Mouse (Mus musculus) testis, adult 2 months (tissue): ENCODE data around the gene Fez1. TPM values are rescaled to one million over a fixed set of nuclear protein-coding genes. Genes with fewer than 3 reads are reported as not detected.

Experiments used
- H3K27ac ChIP-seq: fragments of 200-500 bp; 2 replicates; pipeline ENCODE4 v1.5.1; 2012; ENCODE audit warnings: low read depth, low read length; ENCODE audit not compliant: control insufficient read depth, insufficient read depth
- H3K27me3 ChIP-seq: fragments of 200-500 bp; 2 replicates; pipeline ENCODE4 v1.6.1; 2012; ENCODE audit warnings: mild to moderate bottlenecking, low read length, moderate library complexity; ENCODE audit not compliant: control insufficient read depth, insufficient read depth
- H3K36me3 ChIP-seq: fragments of 200-500 bp; 2 replicates; pipeline ENCODE4 v1.6.1; 2012; ENCODE audit warnings: mild to moderate bottlenecking, low read length; ENCODE audit not compliant: control insufficient read depth, insufficient read depth
- H3K4me1 ChIP-seq: fragments of 200-500 bp; 2 replicates; pipeline ENCODE4 v1.6.1; 2012; ENCODE audit warnings: low read length; ENCODE audit not compliant: control insufficient read depth, insufficient read depth
- H3K4me3 ChIP-seq: fragments of 200-500 bp; 2 replicates; pipeline ENCODE4 v1.5.1; 2012; ENCODE audit warnings: low read depth, mild to moderate bottlenecking, low read length, moderate library complexity, mixed read lengths; ENCODE audit not compliant: control insufficient read depth
- CTCF ChIP-seq: fragments of 200-500 bp; IDR thresholded peaks from 2 replicates; pipeline ENCODE4 v1.5.1; 2012; ENCODE audit warnings: low read depth, mild to moderate bottlenecking, inconsistent platforms, low read length, moderate library complexity; ENCODE audit not compliant: control insufficient read depth, insufficient read depth, insufficient replicate concordance
- POLR2A ChIP-seq: fragments of 200-500 bp; IDR thresholded peaks from 2 replicates; pipeline ENCODE4 v1.6.1; 2012; ENCODE audit warnings: low read depth, mild to moderate bottlenecking, inconsistent platforms, low read length, moderate library complexity; ENCODE audit not compliant: control insufficient read depth
- polyA plus RNA-seq: library from polyadenylated mRNA; depleted of rRNA; stranded (reverse); fragments of >200 nt; gene quantifications from 2 replicates; pipeline ENCODE4 v1.2.3, GENCODE M21; 2012

Gene Fez1
- polyA plus RNA-seq, 1 experiment = 7.0 TPM

DNA sequence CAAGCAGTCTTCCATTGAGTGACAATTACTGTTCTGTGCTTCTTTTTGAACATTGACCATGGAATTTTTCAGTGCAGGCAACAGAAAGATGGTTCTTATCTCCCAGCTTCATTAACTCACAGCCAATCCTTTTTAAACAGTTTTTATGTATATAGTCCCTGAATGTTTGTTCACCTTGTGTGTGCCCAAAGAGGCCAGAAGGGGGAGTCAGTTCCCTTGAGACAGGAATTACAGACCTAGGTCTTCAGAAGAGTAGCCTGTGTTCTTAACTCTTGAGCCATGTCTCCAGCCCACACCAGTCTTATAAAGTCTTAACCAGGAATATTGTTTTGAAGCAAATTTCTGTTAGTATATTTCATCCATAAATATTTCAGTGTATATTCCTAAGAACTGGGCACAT lies 55.1 kb downstream of the Fez1 start:
- Histone ChIP-seq H3K27ac (no peak overlapping the region), H3K36me3 (no peaks in the 10 kb centered on the region), H3K4me3 (no peak overlapping the region), H3K27me3 (no peaks in the 10 kb centered on the region), H3K4me1 (no peaks in the 10 kb centered on the region)
- TF ChIP-seq CTCF (no peak), POLR2A (no peak)

- Histone ChIP-seq H3K4me1 (no peaks in the 10 kb centered on the region), H3K27ac (no peak overlapping the region), H3K27me3 (no peaks in the 10 kb centered on the region), H3K36me3 (no peaks in the 10 kb centered on the region), H3K4me3 (no peak overlapping the region)
- TF ChIP-seq CTCF (no peak), POLR2A (no peak)
These were observed 60.0 kb downstream of the Fez1 start for GRCm38 (mm10) chr9:36881615-36882014.

DNA sequence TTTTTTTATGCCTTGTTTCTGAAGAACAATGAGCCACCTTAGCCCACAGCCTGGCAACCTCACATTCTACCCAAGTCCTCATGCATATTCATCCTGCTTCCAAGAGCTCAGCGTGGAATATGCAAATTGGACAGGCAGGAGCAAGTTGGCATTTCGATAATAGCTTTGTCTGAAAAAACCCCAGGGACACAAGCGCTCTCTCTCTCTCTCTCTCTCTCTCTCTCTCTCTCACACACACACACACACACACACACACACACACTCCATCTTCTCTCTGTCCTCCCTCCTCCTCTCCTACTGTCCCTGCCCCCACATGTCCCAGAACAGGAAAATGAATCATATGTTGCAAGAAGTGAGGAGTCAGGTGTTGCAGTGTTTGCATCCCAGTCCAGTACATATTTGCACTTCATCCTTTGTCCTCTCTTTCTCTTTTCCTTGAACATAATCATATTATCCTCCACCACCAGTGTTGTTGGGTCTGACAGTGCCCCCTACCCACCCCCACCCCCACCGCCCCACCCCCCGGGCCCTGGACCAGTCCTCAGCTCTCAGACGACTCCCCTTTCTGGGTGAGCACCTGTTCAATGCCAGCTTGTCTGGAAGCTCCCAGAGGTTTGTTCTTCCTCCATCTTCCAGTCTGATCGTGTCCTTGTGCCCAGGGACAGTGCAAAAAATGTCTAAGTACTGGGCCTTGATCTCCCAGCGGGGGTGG lies 60.5 kb downstream of the Fez1 start:
- H3K27ac ChIP-seq = no peak overlapping the region
- H3K4me3 ChIP-seq = no peak overlapping the region
- H3K4me1 ChIP-seq = no peaks in the 10 kb centered on the region
- no peaks in the 10 kb centered on the region for H3K27me3 ChIP-seq
- TF ChIP-seq CTCF (no peak), POLR2A (no peak)
- H3K36me3 ChIP-seq = no peaks in the 10 kb centered on the region

- Histone ChIP-seq H3K4me1 (no peaks in the 10 kb centered on the region), H3K4me3 (no peak overlapping the region), H3K27me3 (no peaks in the 10 kb centered on the region), H3K36me3 (no peaks in the 10 kb centered on the region), H3K27ac (no peak overlapping the region)
- TF ChIP-seq CTCF (no peak), POLR2A (no peak)
These were observed 61.9 kb downstream of the Fez1 start for GRCm38 (mm10) chr9:36883569-36883968.

GRCm38 (mm10) chr9:36885237-36885636 lies 63.6 kb downstream of the Fez1 start:
- Histone ChIP-seq H3K27me3 (no peaks in the 10 kb centered on the region), H3K4me1 (no peaks in the 10 kb centered on the region), H3K4me3 (no peak overlapping the region), H3K36me3 (no peaks in the 10 kb centered on the region), H3K27ac (no peak overlapping the region)
- TF ChIP-seq POLR2A = no peak
- TF ChIP-seq CTCF = no peak

- no peak for TF ChIP-seq POLR2A
- peak; percentile 56; the same call in 1 of the 2 replicates for TF ChIP-seq CTCF
- Histone ChIP-seq H3K4me3 (no peak overlapping the region), H3K27me3 (no peaks in the 10 kb centered on the region), H3K27ac (no peak overlapping the region), H3K4me1 (no peaks in the 10 kb centered on the region; the same call in 1 of the 2 replicates), H3K36me3 (no peaks in the 10 kb centered on the region)
These were observed 68.9 kb downstream of the Fez1 start for GRCm38 (mm10) chr9:36890552-36890951.

GRCm38 (mm10) chr9:36893413-36893990 lies 71.8 kb downstream of the Fez1 start:
- Histone ChIP-seq H3K4me3 (no peak overlapping the region), H3K27me3 (no peaks in the 10 kb centered on the region), H3K36me3 (no peaks in the 10 kb centered on the region), H3K27ac (peak overlapping the region; percentile 27; the same call in 1 of the 2 replicates), H3K4me1 (no peaks in the 10 kb centered on the region; the same call in 1 of the 2 replicates)
- TF ChIP-seq POLR2A (no peak), CTCF (no peak)

DNA sequence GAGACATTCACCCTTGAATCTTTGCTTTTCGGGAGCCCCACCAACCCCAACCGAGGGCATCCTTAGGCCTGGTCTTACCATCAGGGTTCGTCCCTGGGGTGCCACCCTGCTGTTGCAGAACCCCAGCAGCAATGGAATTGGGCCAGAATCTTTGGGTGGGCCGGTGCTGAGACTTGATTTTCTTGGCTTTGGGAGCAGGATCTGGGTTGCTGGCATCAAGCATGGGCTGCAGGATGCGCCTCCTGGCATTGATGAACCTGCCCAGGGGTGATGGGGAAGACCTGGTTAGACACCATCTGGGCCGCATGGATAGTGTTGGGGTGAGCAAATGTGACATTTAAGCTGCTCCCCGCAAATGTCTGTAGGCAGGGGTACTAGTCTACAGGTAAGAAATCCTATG lies 72.6 kb downstream of the Fez1 start:
- H3K27ac ChIP-seq = peak overlapping the region; percentile 55; the same call in 1 of the 2 replicates
- no peaks in the 10 kb centered on the region for H3K36me3 ChIP-seq
- no peaks in the 10 kb centered on the region for H3K27me3 ChIP-seq
- no peaks in the 10 kb centered on the region; the same call in 1 of the 2 replicates for H3K4me1 ChIP-seq
- TF ChIP-seq CTCF = no peak
- no peak for TF ChIP-seq POLR2A
- H3K4me3 ChIP-seq = no peak overlapping the region
